Mouse (Mus musculus) gastrocnemius, adult 18-20 months (tissue): Measurements from ENCODE around the gene 4921501E09Rik. TPM values are rescaled to one million over a fixed set of nuclear protein-coding genes. Genes with fewer than 3 reads are reported as not detected.
"Not testable (repeated sequence)": the region's sequence is repeated elsewhere in the genome, so short reads cannot be mapped to it uniquely, and the experiment has no call there.

Experiments used
- DNase-seq: peaks from one replicate; pipeline ENCODE4 v3.0.0; 2021; ENCODE audit warnings: low spot score
- long read RNA-seq, 2 experiments: library from polyadenylated mRNA; stranded (forward); transcript quantifications; one replicate each; pipeline ENCODE4 v2.0.0; 2021
- total RNA-seq, 2 experiments: library from RNA; stranded (reverse); gene quantifications; 2 replicates each; pipeline ENCODE4 v1.2.3; 2021

The 4921501E09Rik gene
- not detected for total RNA-seq
- long read RNA-seq, experiment 1: 0 reads
- long read RNA-seq, experiment 2: 0 reads

DNA sequence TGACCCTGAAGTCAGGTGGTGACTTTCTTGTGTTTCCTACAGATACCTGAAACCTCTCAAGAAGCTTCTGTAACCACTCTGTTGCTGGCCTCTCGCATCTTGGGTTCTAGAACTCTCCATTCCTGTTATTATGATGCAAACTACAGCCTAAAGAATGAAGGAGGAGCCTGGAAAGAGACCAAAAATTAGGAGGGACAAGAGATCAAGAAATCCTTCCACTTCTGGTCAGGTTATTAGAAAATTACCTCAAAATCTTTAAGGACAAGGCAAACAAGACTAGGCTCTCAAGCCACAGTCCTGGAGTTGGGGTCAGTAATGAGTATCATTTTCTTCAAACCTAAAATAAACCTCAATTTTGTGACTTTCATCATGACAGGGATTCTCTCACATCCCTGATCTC, at the start of gene 4921501E09Rik:
Gene 4921501E09Rik (minus strand): TSS at position 101 of the 400 bp plus-strand sequence.
- DNase-seq: no peak

DNA sequence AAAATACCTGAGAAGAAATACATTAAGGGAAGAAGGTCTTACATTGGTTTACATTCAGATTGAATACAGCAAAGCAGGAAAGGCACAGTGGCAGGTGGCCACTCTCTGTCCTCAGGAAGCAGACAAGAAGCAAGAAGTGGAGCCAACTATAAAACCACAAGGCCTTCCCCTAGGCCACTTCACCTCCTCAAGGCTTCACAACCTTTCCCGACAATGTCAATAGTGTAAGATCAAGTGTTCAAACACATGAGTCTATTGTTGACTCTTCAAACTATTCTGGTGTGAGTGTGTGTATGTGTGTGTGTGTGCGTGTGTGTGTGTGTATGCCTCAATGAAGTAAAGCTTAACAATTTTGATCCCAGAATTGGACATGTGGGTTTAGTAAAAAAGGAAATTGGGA, 29.5 kb upstream of the 4921501E09Rik start:
- DNase-seq: no peak

DNA sequence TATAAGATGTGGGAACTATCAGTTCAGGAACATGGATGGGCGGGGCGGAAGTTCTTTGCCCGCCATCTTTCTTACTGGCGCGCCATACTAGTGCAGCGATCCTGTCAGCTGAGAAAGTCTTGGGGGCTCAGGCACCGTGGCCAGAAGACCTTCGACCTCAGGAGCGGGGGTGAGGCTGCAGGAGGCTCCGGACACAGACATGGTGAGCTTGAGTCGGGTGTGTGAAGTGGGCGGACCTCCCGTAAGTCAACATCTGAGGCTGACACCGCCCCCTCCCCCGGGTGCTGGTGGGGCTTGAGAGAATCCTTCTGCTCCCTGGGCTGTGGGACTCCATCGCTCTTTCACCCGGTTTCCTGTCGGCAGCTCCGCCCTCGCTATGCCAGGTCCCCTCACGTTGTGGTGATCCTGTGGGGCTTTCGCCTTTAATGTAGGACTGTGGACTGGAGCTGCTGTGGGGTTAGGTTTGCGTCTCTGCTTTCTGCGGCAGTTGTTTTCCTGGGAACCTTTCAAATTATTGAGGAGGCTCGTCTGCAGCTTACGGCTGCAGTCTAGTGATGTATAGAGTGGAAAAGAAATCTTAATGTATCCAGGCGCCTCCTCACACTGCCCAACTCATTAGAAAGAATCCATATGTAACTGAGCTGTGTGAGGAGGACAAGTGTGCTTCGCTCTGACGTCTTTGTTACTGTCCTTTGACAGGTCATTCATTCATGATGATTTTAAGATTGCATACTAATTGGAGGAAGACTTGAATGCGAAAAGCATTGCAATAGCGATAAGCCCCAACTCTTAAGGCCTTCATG, 24.7 kb upstream of the 4921501E09Rik start:
- peak; percentile 78 for DNase-seq

DNA sequence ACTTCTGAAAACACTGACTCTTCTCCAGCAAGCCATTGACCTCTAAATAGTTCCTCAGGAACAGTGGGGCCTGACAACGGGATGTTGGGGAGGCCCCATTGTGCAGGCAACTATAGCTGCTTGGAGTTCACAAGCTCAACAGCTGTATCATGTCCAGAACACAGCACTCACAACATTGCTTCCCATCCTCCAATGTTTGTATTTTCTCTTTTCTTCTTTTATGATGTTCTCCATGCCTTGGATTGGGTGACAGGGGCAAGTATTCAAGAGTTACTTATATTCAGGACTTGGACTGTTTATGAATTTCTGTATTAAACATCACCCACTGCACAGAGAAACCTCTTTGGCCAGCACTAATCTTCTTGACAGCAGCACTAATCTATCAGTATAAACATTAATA, 23.8 kb upstream of the 4921501E09Rik start:
- no peak for DNase-seq

DNA sequence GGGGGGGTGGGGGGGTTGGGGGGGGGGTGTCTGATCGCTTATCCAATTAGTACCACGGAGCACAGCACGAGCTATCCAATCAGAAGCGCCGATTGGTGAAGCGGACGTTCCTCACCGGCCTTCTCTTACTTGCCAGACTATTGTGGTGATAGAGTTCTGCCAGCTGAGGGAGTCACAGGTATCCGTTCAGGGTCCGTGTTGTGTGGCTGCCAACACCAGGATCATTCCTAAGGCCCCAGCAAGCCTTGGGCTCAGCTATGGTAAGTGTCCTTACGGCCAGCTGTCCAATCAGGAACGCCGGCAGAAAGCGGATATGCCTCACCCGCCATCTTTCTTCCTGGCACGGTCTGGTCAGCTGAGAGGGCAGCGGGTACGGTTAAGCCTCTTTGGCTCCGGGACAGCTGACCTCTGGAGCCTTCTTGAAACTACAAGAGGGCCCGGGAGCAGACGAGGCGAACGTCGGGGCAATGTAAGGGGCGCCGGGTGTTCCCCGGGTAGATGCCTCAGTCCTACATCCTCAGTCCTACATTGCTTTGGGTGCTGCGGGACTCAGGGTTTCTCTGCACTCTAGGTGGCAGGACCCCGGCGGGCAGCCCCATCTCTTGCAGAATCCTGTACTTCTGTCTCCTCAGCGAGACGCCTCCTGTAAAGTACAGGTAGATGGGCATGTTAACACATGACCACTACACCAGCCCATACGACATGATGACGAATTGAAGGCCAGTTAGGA, 21.5 kb upstream of the 4921501E09Rik start, which contains the start of gene Zfp563:
Gene Zfp563 (plus strand): TSS at position 91 of the 730 bp plus-strand sequence.
- DNase-seq: peak; percentile 96

DNA sequence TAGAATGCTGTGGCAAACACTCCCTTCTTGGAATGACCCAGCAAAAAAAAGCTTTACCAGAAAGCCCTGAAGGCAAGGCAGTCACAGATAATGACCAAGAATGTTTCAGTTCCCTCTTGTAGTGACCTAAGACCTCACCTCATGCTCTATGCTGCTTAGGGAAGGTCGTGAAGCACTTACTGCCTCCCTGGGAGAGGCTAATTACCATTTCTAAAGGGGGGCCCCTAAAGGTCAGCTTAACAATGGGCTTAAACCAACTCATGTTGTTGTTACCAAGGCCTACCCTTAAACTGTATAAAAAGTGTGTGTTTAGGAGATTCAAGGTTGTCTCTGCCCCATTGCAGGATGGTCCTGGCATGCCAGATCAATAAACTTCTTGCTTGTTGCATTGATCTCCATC, 4.9 kb downstream of the 4921501E09Rik start:
- DNase-seq: no peak

DNA sequence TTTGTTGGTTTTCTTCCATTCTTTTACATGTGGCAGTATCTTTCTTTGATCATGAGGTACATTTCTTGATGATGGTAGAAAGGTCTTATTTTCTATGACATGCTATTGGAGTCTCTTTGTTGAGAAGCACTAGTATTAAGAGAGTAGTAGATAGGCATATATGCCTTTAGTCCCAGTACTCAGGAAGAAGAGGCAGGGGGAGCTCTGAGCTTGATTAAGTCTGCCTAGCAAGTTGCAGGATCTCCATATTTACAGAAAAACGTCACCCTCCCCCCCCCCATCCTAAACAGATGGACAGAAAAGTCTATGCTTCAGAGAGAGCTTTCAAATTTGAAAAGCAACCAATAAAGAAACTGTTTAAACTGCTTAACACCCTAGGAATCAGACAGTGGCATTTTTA, 9.1 kb downstream of the 4921501E09Rik start:
- DNase-seq: no peak

DNA sequence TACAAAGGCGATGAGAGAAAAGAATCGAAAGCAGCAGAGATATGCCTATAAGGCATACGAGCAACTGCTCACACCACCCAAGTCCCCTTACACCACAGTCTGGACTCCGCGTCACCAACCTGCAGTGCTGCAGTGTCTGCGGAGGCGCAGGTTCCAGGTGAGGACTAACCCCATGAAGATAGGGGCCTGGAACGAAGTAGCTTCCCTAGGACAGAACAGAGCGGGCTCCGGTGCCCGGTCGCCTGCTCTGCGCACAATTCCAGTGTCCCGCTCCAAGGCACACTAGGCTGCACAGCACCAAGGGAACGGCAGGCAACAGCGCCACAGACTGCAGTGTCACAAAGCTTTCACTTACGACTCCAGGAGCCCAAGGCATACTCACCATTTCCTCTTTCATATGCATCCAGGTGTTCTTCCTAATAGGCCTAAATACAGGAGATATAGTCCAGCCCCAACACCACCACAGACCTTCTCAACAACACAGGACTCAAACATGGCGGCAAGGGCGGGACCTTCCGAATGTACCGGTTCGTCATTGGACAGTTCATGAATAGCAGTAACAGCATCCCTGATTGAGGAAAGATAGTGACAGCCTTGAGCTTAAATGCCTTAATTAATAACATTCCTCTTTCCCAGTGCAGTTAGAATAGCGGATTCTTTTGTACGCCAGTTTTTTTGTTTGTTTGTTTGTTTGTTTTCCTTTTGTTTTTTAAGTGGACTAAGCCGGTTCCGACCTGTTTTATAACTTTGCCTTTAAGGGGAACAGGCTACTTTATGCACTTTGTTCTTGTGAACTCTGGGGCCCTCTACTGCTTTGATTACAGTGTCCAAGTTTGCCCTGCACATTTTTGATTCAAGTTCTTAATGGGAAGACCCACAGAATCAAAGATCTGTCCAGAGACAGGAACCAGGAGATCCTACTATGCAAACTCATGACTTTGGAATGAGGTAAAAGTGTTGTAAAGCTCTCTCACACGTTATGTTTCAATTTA, 34.7 kb downstream of the 4921501E09Rik start, which contains the start of gene Zfp763:
Gene Zfp763 (minus strand): TSS at position 503 of the 992 bp plus-strand sequence.
- DNase-seq: peak; percentile 74

DNA sequence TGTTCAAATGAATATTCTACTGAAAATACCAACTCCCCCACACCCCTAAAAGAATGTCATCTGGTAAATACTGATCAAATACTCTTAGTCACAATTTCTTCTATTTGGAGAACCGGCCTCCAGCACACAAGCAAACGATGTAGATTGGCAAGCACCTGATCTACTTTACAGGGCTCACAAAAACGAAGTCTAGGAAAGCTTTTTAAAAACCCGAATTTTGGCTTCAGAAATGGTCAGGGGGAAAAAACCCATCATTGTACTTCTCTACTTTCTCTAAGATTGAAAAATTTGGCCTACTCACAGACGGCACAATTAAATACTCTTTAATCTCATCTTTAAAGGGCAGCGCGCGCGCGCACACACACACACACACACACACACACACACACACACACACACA, 35.5 kb downstream of the 4921501E09Rik start:
- DNase-seq: no peak

DNA sequence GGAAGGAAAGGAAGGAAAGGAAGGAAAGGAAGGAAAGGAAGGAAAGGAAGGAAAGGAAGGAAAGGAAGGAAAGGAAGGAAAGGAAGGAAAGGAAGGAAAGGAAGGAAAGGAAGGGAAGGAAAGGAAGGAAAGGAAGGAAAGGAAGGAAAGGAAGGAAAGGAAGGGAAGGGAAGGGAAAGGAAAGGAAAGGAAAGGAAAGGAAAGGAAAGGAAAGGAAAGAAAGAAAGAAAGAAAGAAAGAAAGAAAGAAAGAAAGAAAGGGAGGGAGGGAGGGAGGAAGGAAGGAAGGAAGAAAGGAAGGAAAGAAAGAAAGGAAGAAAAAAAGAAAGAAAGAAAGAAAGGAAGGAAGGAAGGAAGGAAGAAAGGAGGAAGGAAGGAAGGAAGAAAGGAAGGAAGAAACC, 47.4 kb downstream of the 4921501E09Rik start:
- DNase-seq: not testable (repeated sequence)

Other genes starting within 250 kb of the 4921501E09Rik start
- gene Zfp799, start 237.8 kb downstream of the 4921501E09Rik start, total RNA-seq: 1 to 10 TPM; 8.1 to 8.7 TPM
- 1 to 10 TPM; 4.8 to 5.7 TPM for gene Zfp870, start 176.4 kb downstream of the 4921501E09Rik start, total RNA-seq
- under 1 TPM in 1 of 2 experiments, not detected in 1; 0.59 TPM for gene Cyp4f14, start 150.7 kb downstream of the 4921501E09Rik start, total RNA-seq
- gene Cyp4f13, start 120.7 kb downstream of the 4921501E09Rik start, total RNA-seq: 1 to 10 TPM; 5.9 to 7.7 TPM
- gene Zfp472, start 102.2 kb downstream of the 4921501E09Rik start, total RNA-seq: 1 to 10 TPM; 1.6 to 1.7 TPM
- gene Zfp952, start 74.9 kb downstream of the 4921501E09Rik start, total RNA-seq: 1 to 10 TPM; 3.6 to 4.2 TPM
- 1 to 10 TPM; 1.8 to 2.0 TPM for gene Zfp763, start 34.7 kb downstream of the 4921501E09Rik start, total RNA-seq
- gene Zfp563, start 21.3 kb upstream of the 4921501E09Rik start, total RNA-seq: 1 to 10 TPM; 4.5 to 5.6 TPM
- under 1 TPM; 0.33 to 0.41 TPM for gene Morc2b, start 71.6 kb upstream of the 4921501E09Rik start, total RNA-seq
- gene Olfr55, start 100.4 kb upstream of the 4921501E09Rik start, total RNA-seq: not detected
- gene Olfr239, start 123.2 kb upstream of the 4921501E09Rik start, total RNA-seq: not detected
- gene Olfr1564, start 153.6 kb upstream of the 4921501E09Rik start, total RNA-seq: under 1 TPM; 0.17 to 0.37 TPM
- gene Zfp955a, start 187.1 kb upstream of the 4921501E09Rik start, total RNA-seq: 1 to 10 TPM; 3.8 to 3.9 TPM
- not detected for gene Olfr63, start 196.6 kb upstream of the 4921501E09Rik start, total RNA-seq
- 10 to 100 TPM in 1 of 2 experiments, 1 to 10 TPM in 1; 9.7 to 10.9 TPM for gene Zfp955b, start 221.5 kb upstream of the 4921501E09Rik start, total RNA-seq